Mouse (Mus musculus) adrenal gland (tissue): ENCODE results near the gene Zglp1.

Experiments used
- intact Hi-C: fragments of 180-260 bp; cut with DNase I; formaldehyde crosslinking; loops from one replicate; pipeline ENCODE4 v1.15.1; 2025
- microRNA-seq, 2 experiments: library from miRNA; unstranded; fragments of <30 nt; microRNA quantifications; one replicate each; pipeline ENCODE4; 2019

The Zglp1 gene

GRCm38 (mm10) chr9:21029291-21030054, 37.4 kb downstream of the Zglp1 start, which contains the start of gene Icam4:
Gene Icam4 (plus strand): TSS chr9:21029373.
- intact Hi-C loops = loop anchor here (5.0 kb wide), 1 partner anchor 108 kb away; no protein-coding TSS in a partner anchor

GRCm38 (mm10) chr9:21028560-21029110, 38.3 kb downstream of the Zglp1 start:
- intact Hi-C loops = no loop called here

DNA sequence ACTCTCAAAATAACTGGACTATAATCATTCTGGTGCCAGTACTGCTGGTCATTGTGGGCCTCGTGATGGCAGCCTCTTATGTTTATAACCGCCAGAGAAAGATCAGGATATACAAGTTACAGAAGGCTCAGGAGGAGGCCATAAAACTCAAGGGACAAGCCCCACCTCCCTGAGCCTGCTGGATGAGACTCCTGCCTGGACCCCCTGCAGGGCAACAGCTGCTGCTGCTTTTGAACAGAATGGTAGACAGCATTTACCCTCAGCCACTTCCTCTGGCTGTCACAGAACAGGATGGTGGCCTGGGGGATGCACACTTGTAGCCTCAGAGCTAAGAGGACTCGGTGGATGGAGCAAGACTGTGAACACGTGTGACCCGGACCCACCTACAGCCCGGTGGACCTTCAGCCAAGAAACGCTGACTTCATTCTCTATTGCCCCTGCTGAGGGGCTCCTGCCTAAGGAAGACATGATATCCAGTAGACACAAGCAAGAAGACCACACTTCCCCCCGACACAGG, 39.1 kb downstream of the Zglp1 start:
- intact Hi-C loops = no loop called here

GRCm38 (mm10) chr9:21026849-21027248, 40.0 kb downstream of the Zglp1 start:
- intact Hi-C loops = no loop called here

GRCm38 (mm10) chr9:21025258-21025810, 41.6 kb downstream of the Zglp1 start:
- intact Hi-C loops = no loop called here

DNA sequence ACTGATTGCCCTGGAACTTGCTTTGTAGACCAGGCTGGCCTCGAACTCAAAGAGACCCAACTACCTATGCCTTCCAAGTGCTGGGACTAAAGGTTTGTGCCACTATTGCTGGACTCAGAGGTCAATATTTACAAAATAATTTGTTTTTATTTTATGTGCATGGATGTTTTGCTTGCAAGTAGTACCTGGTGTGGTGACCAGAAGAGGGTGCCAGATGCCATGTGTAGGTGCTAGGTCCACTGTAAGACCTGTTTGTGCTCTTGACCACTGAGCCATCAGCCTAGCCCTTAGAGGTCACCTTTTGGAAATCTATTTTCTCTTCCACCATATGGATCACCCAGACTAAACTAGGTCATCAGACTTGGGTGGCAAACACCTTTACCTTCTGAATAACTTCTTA, 44.2 kb downstream of the Zglp1 start:
- intact Hi-C loops = no loop called here

DNA sequence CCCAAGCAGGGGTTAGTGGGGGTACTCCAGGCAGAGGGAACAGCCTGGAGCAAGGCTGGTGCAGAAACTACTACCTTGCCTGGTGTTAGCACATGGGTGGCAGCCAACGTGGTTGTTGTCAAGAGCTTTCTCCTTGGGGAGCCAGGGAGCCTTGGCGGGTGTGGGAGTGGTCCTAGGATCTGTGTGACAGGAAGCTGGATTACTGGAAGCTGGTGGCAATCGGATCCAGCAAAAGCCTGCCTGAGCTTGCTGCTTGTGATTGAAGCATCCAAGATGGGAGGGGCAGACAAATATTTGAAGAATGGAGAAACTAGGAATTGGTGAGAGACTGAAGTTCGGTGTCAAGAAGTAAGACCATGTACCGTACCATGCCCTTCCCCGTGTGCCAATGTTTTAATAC, 44.6 kb downstream of the Zglp1 start:
- intact Hi-C loops = no loop called here

GRCm38 (mm10) chr9:21021363-21021762, 45.5 kb downstream of the Zglp1 start:
- intact Hi-C loops = no loop called here

DNA sequence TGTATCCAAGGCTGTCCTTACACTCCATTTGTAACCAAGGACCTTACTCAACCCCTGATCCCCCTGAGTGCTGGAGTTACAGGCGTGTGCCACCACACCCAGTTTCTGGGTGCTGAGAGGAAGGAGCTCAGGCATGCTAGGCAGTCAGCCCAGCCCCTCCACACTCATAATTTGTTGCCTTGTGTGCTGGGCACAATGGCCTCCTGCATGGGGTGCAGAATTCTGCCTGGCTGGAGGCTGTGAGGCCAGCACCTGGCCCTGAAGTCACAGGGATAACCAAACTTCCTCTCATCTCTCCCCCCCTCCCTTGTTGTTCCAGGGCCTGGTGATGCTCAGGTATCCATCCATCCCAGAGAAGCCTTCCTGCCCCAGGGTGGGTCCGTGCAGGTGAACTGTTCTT, 48.3 kb downstream of the Zglp1 start:
- intact Hi-C loops = no loop called here

- intact Hi-C loops = no loop called here
Measured at GRCm38 (mm10) chr9:21017177-21017575, 49.7 kb downstream of the Zglp1 start.

DNA sequence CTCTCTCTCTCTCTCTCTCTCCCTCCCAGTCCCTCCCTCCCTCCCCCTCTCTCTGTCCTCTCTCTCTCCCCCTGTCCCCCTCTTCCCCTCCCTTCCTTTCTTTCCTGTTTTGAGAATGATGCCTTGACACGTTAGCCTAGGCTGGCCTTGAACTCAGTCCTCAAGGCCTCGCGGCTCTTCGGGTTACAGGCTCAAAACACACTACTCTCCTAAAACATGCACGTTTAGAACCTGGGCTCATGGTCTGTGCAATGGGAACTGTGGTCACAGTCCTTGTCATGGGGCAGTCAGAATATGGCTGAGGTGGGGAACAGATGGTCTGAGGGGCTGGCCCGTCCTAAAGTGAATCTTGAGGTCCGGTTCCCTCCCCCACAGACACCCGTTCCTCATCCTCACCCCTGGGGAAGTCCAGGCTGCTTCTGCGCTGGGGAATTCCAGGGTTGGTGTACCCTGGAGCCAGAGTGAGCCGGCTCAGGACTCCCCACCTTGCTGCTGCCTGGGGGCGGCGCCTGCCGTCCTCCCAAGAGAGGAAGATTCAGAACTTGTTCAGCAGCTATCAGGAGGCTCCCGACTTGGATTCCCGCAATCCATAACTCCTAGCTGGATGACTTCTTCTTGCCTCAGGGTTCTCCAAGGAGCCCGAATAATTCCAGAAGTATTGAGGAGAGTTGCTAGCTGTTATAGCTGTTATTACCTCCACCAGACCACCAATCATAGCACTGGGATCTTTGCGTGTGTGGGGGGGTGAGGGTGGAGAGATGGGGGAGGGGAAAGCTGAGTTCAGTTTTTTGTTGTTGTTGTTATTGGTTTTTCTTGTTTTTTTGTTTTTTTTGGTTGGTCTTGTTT, 50.3 kb downstream of the Zglp1 start:
- intact Hi-C loops = no loop called here

GRCm38 (mm10) chr9:21015571-21016130, 51.2 kb downstream of the Zglp1 start, which contains the start of gene Icam1:
Gene Icam1 (plus strand): TSS chr9:21015985.
- intact Hi-C loops = no loop called here

DNA sequence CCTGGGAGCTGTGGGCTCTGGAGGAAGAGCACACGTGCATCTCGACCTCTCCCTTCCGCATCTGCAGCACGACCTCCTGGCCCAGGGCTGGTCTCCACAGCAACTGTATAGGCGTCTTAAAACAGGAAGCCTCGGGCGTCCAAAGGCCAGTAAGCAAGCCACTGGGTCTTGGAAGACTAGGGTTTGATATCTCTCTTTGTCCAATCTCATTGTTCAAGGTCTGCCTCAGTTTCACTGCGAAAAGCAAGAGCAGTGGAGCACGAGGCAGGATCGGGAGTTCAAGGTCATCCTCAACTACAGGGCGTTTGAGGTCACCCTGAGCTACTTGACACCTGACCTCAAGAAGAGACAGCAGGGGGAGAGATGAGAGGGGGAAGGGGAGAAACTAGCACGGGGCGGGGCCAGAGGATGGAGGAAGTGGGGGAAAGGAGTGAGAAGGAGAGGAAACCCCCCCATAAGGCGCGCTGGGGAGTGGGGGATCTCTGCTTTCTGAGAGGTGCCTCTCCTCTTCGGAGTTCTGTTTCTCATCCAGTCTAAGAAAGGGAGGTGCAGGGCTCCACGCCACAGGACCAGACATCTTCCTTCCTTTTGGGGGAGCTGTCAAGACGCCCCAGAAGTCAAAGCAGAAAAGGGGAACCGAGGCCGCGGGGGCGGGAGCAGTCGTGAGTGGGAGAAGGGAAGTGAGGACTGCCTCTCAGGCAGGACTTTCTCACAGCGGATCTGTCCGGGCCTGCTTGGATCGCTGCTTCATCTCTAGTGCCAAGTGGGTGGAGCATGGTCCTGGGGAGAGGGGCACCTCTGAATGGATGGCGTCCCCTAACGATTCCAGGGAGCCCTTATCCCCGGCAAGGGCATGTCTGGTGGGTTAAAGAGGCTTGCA, 52.0 kb downstream of the Zglp1 start:
- intact Hi-C loops = no loop called here

Small RNA genes within 50 kb of the gene (microRNA-seq; reads per million reads assigned to microRNA genes)
- gene Mir1900 (0 reads per million in 2 experiments), gene Mir7082 (0.34 to 0.37 reads per million in 2 experiments)
